Mouse (Mus musculus): ENCODE data around the gene Ppm1h. TPM values are rescaled to one million over a fixed set of nuclear protein-coding genes. Genes with fewer than 3 reads are reported as not detected.

Ppm1h gene
- polyA plus RNA-seq, 1 experiment = 0.13 TPM

DNA sequence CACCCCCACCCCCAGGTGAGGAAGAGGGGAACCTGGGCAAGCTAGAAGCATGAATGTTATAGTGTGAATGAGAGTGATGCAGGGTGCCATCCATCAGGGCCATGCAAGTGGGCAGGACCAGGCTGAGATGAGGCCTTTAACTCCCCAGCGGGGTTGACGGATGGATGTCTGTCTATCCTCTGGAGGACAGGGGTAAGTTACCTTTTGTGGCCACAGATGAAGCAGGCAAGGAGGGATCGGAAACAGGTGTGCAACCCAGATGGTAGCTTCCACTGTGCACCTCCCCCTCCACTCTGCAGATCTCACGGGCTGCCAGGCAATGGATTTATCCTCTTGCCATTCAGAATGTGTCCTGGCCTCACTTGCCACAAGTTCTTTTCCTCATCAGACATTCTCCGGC is 222.8 kb downstream of the Ppm1h start:
- no peak for TF ChIP-seq TCF12 (IDR thresholded peaks at IDR 0.05; ENCODE audit: insufficient read depth, poor library complexity, severe bottlenecking)
- no peak for TF ChIP-seq USF1 (IDR thresholded peaks at IDR 0.05; ENCODE audit: low read depth)
- no peak for TF ChIP-seq POLR2A (IDR thresholded peaks at IDR 0.05; ENCODE audit: insufficient read length, low read depth)
- no peak for TF ChIP-seq REST (IDR thresholded peaks at IDR 0.05; ENCODE audit: insufficient read depth, insufficient read length)
- no peak for TF ChIP-seq CEBPB (IDR thresholded peaks at IDR 0.05; ENCODE audit: insufficient read depth, poor library complexity, severe bottlenecking)
- TF ChIP-seq E2F4 (IDR thresholded peaks at IDR 0.05; ENCODE audit: insufficient read depth) = no peak
- no peak for TF ChIP-seq SRF (IDR thresholded peaks at IDR 0.05; ENCODE audit: control insufficient read depth, insufficient read length, low read depth)
- TF ChIP-seq MAX (IDR thresholded peaks at IDR 0.05; ENCODE audit: low read depth) = no peak
- TF ChIP-seq MYOD1 (IDR thresholded peaks at IDR 0.05; ENCODE audit: control insufficient read depth in 1 of 3, insufficient read length in 2 of 3, low read depth in 2 of 3) = no peak
- no peak for TF ChIP-seq MYOG (IDR thresholded peaks at IDR 0.05; ENCODE audit: control insufficient read depth in 1 of 3, insufficient read depth in 1 of 3, insufficient read length in 2 of 3, low read depth in 2 of 3)
- TF ChIP-seq TCF3 (IDR thresholded peaks at IDR 0.05; ENCODE audit: insufficient read length, low read depth) = no peak
- no peak for TF ChIP-seq POLR2AphosphoS2 (IDR thresholded peaks at IDR 0.05; ENCODE audit: insufficient read length, low read depth)
- no peak overlapping the region for H3ac ChIP-seq (ENCODE audit: control insufficient read depth, insufficient read length)
- H3K79me2 ChIP-seq (ENCODE audit: control insufficient read depth, insufficient read depth) = no peaks in the 10 kb centered on the region
- no peaks in the 10 kb centered on the region for H3K27me3 ChIP-seq (ENCODE audit: control insufficient read depth, insufficient read depth, insufficient read length)
- no peak overlapping the region for H3K4me2 ChIP-seq (ENCODE audit: low read depth)
- no peak overlapping the region for H3K4me3 ChIP-seq
- no peaks in the 10 kb centered on the region for H3K36me3 ChIP-seq (ENCODE audit: control insufficient read depth, insufficient read depth)

DNA sequence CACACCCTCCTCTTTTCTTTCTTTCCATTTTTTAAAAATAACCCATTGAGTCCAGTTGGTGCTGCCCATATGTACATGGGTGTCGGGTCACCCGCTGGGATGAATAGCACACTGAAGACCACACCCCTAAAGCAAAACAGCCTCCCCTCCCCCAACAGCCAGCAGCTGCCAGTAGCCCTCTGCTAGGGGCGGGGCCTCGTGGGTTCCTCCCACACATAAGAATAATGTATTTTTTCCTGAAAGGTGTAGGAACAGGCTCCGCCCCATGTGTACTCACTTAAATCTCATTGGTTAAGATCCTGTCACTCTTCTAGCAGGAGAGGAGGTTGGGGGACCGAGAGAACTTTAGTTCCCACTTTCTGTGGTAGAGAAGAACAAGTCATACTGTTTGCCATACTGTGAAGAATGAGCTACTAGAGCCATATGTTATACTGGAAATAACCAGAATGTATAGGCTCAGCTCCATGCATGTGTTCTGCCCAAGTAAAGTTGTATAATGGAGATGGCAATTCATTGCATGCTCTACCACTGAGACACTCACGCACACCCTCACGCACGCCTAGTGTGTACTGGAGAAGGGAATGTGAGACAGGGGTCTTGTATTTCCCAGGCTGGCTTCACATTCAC is 231.0 kb downstream of the Ppm1h start:
- Histone ChIP-seq H3K36me3 (ENCODE audit: control insufficient read depth, insufficient read depth) (no peaks in the 10 kb centered on the region), H3K4me3 (no peak overlapping the region), H3K79me2 (ENCODE audit: control insufficient read depth, insufficient read depth) (no peaks in the 10 kb centered on the region), H3K27me3 (ENCODE audit: control insufficient read depth, insufficient read depth, insufficient read length) (no peaks in the 10 kb centered on the region), H3ac (ENCODE audit: control insufficient read depth, insufficient read length) (no peak overlapping the region), H3K4me2 (ENCODE audit: low read depth) (no peak overlapping the region)
- TF ChIP-seq E2F4 (IDR thresholded peaks at IDR 0.05; ENCODE audit: insufficient read depth) (no peak), CEBPB (IDR thresholded peaks at IDR 0.05; ENCODE audit: insufficient read depth, poor library complexity, severe bottlenecking) (no peak), MYOG (IDR thresholded peaks at IDR 0.05; ENCODE audit: control insufficient read depth in 1 of 3, insufficient read depth in 1 of 3, insufficient read length in 2 of 3, low read depth in 2 of 3) (no peak), MAX (IDR thresholded peaks at IDR 0.05; ENCODE audit: low read depth) (no peak), SRF (IDR thresholded peaks at IDR 0.05; ENCODE audit: control insufficient read depth, insufficient read length, low read depth) (no peak), TCF3 (IDR thresholded peaks at IDR 0.05; ENCODE audit: insufficient read length, low read depth) (no peak), REST (IDR thresholded peaks at IDR 0.05; ENCODE audit: insufficient read depth, insufficient read length) (no peak), POLR2A (IDR thresholded peaks at IDR 0.05; ENCODE audit: insufficient read length, low read depth) (no peak), TCF12 (IDR thresholded peaks at IDR 0.05; ENCODE audit: insufficient read depth, poor library complexity, severe bottlenecking) (no peak), USF1 (IDR thresholded peaks at IDR 0.05; ENCODE audit: low read depth) (no peak), MYOD1 (IDR thresholded peaks at IDR 0.05; ENCODE audit: control insufficient read depth in 1 of 3, insufficient read length in 2 of 3, low read depth in 2 of 3) (no peak)

DNA sequence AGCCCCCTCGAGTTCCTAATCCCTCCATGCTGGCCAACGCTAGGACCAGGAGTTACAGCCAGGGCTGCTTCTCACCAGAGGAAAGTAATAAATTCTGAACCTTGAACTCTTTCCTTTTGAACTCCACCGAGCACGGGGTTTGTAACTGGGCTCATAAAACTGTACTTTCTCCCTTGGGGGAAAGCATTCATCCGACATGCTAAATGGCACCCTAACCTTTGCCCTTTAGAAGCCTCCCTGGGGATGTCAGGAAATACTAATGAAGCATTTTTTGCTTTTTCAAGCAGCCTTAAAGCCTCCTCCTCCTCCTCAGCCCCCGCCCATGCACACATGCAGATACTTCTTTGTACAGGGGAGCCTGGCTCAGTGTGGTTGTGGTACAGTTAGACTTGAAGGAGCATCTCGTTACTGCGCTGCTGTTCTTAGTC is 232.2 kb downstream of the Ppm1h start:
- Histone ChIP-seq H3K36me3 (ENCODE audit: control insufficient read depth, insufficient read depth) (no peaks in the 10 kb centered on the region), H3K27me3 (ENCODE audit: control insufficient read depth, insufficient read depth, insufficient read length) (no peaks in the 10 kb centered on the region), H3K4me2 (ENCODE audit: low read depth) (no peak overlapping the region), H3K79me2 (ENCODE audit: control insufficient read depth, insufficient read depth) (no peaks in the 10 kb centered on the region), H3ac (ENCODE audit: control insufficient read depth, insufficient read length) (no peak overlapping the region), H3K4me3 (no peak overlapping the region)
- TF ChIP-seq POLR2A (IDR thresholded peaks at IDR 0.05; ENCODE audit: insufficient read length, low read depth) (no peak), TCF12 (IDR thresholded peaks at IDR 0.05; ENCODE audit: insufficient read depth, poor library complexity, severe bottlenecking) (no peak)

DNA sequence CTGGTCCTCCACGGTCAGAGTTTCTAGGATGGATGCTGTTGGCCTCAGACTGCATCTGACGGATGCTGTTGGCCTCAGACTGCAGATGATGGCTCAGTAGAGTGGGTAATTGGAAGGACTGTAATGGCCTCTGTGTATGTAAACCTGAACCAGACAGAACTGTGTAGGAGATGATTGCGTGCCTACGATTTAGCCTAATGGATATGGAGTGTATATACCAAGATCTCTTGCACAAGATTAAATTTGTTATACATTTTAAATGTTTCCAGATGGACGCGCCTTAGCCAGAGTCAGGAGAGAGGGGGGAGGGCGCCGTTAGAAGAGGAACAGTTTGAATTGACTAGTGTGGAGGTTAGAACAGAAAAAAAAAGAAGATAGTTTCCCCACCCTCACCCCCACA is 233.1 kb downstream of the Ppm1h start:
- Histone ChIP-seq H3K27me3 (ENCODE audit: control insufficient read depth, insufficient read depth, insufficient read length) (no peaks in the 10 kb centered on the region), H3K79me2 (ENCODE audit: control insufficient read depth, insufficient read depth) (no peaks in the 10 kb centered on the region), H3K4me3 (no peak overlapping the region), H3ac (ENCODE audit: control insufficient read depth, insufficient read length) (no peak overlapping the region), H3K4me2 (ENCODE audit: low read depth) (no peak overlapping the region), H3K36me3 (ENCODE audit: control insufficient read depth, insufficient read depth) (no peaks in the 10 kb centered on the region)
- no peak for TF ChIP-seq POLR2AphosphoS2 (IDR thresholded peaks at IDR 0.05; ENCODE audit: insufficient read length, low read depth)
- TF ChIP-seq TCF3 (IDR thresholded peaks at IDR 0.05; ENCODE audit: insufficient read length, low read depth) = no peak
- no peak for TF ChIP-seq POLR2A (IDR thresholded peaks at IDR 0.05; ENCODE audit: insufficient read length, low read depth)
- TF ChIP-seq E2F4 (IDR thresholded peaks at IDR 0.05; ENCODE audit: insufficient read depth) = no peak
- no peak for TF ChIP-seq USF1 (IDR thresholded peaks at IDR 0.05; ENCODE audit: low read depth)
- no peak for TF ChIP-seq SRF (IDR thresholded peaks at IDR 0.05; ENCODE audit: control insufficient read depth, insufficient read length, low read depth)
- TF ChIP-seq MAX (IDR thresholded peaks at IDR 0.05; ENCODE audit: low read depth) = no peak

DNA sequence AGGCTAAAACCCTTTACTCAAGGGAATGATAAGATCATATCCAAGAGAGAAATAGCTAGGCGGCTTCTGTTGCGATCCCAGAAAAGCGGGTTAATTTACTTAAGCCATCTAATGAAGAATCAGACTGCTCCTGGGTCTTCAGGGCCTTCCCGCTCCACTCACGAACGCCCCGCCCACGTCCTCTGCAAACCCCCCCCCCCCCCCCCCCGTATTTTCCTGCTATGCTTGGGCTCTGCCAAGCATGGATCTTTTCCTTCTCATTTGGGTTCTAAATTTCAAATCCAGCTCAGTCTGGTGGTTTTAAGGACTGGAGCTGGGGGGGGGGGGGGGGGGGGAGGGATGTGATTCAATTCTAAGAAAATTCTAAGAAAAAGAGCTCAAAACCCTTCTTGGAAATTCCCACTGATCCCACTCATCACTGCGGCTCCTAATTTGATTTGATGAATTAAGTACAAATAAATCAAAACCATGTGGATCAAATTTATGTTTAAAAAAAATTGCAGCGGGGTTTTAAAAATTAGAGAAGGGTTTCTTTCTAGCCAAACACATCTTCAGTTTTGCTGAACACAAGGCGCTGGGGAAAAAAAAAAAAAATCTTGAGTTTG is 233.6 kb downstream of the Ppm1h start:
- no peaks in the 10 kb centered on the region for H3K79me2 ChIP-seq (ENCODE audit: control insufficient read depth, insufficient read depth)
- TF ChIP-seq MYOG (IDR thresholded peaks at IDR 0.05; ENCODE audit: control insufficient read depth in 1 of 3, insufficient read depth in 1 of 3, insufficient read length in 2 of 3, low read depth in 2 of 3) (no peak), E2F4 (IDR thresholded peaks at IDR 0.05; ENCODE audit: insufficient read depth) (no peak), POLR2AphosphoS2 (IDR thresholded peaks at IDR 0.05; ENCODE audit: insufficient read length, low read depth) (no peak), TCF3 (IDR thresholded peaks at IDR 0.05; ENCODE audit: insufficient read length, low read depth) (no peak), TCF12 (IDR thresholded peaks at IDR 0.05; ENCODE audit: insufficient read depth, poor library complexity, severe bottlenecking) (no peak), SRF (IDR thresholded peaks at IDR 0.05; ENCODE audit: control insufficient read depth, insufficient read length, low read depth) (no peak), REST (IDR thresholded peaks at IDR 0.05; ENCODE audit: insufficient read depth, insufficient read length) (no peak), MYOD1 (IDR thresholded peaks at IDR 0.05; ENCODE audit: control insufficient read depth in 1 of 3, insufficient read length in 2 of 3, low read depth in 2 of 3) (no peak), USF1 (IDR thresholded peaks at IDR 0.05; ENCODE audit: low read depth) (no peak), CEBPB (IDR thresholded peaks at IDR 0.05; ENCODE audit: insufficient read depth, poor library complexity, severe bottlenecking) (no peak), MAX (IDR thresholded peaks at IDR 0.05; ENCODE audit: low read depth) (no peak), POLR2A (IDR thresholded peaks at IDR 0.05; ENCODE audit: insufficient read length, low read depth) (no peak)
- H3K4me2 ChIP-seq (ENCODE audit: low read depth) = no peak overlapping the region
- no peaks in the 10 kb centered on the region for H3K27me3 ChIP-seq (ENCODE audit: control insufficient read depth, insufficient read depth, insufficient read length)
- no peak overlapping the region for H3ac ChIP-seq (ENCODE audit: control insufficient read depth, insufficient read length)
- H3K4me3 ChIP-seq = no peak overlapping the region
- no peaks in the 10 kb centered on the region for H3K36me3 ChIP-seq (ENCODE audit: control insufficient read depth, insufficient read depth)

Data from myocyte (in vitro differentiated cells).